Mouse (Mus musculus): ENCODE data around the gene Olfr1358. TPM values are rescaled to one million over a fixed set of nuclear protein-coding genes. Genes with fewer than 3 reads are reported as not detected.

Olfr1358 gene
- not detected in 2 replicates for polyA plus RNA-seq (2012; rRNA removed)

GRCm38 (mm10) chr10:78517128-78517527, at the start of gene Olfr1358:
Gene Olfr1358 (plus strand): TSS chr10:78517428.

Other genes with a start within 250 kb of the Olfr1358 start
- gene Agpat3, start 164.9 kb upstream of the Olfr1358 start, polyA plus RNA-seq (2012; rRNA removed) = 127 and 148 TPM in 2 replicates
- gene Rrp1, start 104.4 kb upstream of the Olfr1358 start, polyA plus RNA-seq (2012; rRNA removed) = 44.3 and 50.3 TPM in 2 replicates
- 47.4 and 50.8 TPM in 2 replicates for gene Cstb, start 91.8 kb upstream of the Olfr1358 start, polyA plus RNA-seq (2012; rRNA removed)
- gene Pdxk, start 52.5 kb upstream of the Olfr1358 start, polyA plus RNA-seq (2012; rRNA removed) = 23.5 and 24.9 TPM in 2 replicates
- 71.7 and 105 TPM in 2 replicates for gene Ilvbl, start 56.9 kb downstream of the Olfr1358 start, polyA plus RNA-seq (2012; rRNA removed)
- gene Syde1, start 74.5 kb downstream of the Olfr1358 start, polyA plus RNA-seq (2012; rRNA removed) = 14.0 and 15.5 TPM in 2 replicates
- not detected in 2 replicates for gene Olfr1357, start 100.6 kb downstream of the Olfr1358 start, polyA plus RNA-seq (2012; rRNA removed)
- gene Casp14, start 200.9 kb downstream of the Olfr1358 start, polyA plus RNA-seq (2012; rRNA removed) = 2.6 and 3.0 TPM in 2 replicates
- not detected in 2 replicates for gene Ccdc105, start 235.6 kb downstream of the Olfr1358 start, polyA plus RNA-seq (2012; rRNA removed)

Measured in colon, adult 2 months (tissue).